Mouse (Mus musculus) B cell, adult 2 months (primary cell): ENCODE measurements around the gene Rbpjl.

Source experiments
- DNase-seq, 2 experiments: peaks; one replicate each; pipeline ENCODE4 v3.0.0; 2022

Gene Rbpjl

GRCm38 (mm10) chr2:164402906-164403305 lies at the start of gene Rbpjl:
Gene Rbpjl, plus strand, starts transcription at chr2:164403141.
- DNase-seq, result peak; percentile 90

- DNase-seq, result no peak
These were observed 49.6 kb upstream of the Rbpjl start for GRCm38 (mm10) chr2:164353356-164353755.

DNA sequence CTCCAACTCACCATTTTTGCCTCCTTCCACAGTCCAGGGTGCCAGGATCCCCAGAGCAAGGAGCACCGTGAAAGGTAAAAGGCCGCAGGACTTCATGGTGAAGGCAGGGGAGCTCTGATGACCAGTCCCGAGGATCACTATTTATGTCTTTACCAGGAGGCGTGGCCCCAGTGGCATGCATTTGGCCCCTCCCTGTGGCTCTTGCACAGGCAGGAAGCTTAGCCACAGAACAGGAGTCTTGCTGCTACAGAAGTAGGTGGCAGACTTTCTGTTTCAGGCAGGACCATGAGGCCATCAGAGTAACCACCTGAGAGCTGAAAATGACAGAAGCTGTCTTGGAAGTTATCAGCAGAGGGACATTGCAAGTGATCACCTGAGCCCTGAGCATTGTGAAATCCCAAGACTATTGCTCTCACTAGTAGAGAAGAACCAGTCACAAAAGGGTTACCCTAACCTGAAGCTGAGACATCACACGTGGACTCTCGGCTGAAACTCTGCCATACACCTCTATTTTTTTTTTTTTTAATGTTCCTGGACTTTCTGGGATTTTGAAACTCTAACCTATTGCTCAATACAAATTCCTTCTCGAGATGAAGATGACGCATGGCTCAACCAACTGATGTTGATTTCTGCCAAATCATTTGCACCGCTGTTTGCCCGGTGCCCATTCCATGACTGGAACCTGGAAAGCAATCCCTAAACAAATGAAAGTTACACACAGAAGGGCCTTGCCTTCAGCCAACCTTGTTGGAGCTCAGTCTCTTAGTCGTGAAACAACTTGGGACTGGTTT lies 46.6 kb upstream of the Rbpjl start:
- DNase-seq, result no peak

GRCm38 (mm10) chr2:164358373-164358772 lies 44.6 kb upstream of the Rbpjl start:
- peak; percentile 43 to 44 for DNase-seq

GRCm38 (mm10) chr2:164359031-164359430 lies 43.9 kb upstream of the Rbpjl start:
- DNase-seq, result no peak

DNA sequence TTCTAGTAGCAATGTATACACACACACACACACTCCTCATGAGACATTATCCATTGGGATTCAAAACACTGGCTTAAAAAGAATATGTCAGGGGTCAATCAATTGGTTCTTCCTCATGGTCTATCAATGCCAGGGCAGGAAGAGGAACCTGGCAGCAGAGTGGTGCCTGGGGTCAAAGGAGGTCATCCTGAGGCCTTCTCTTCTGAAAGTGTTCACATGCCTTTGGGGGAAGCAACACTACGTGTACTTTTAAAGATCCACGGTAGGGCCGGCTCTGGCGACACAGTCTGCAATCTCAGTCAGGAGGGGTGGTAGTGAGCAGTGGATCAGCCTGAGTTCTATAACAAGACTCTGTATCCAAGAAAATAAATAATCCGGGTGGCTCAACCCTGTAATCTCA lies 43.3 kb upstream of the Rbpjl start:
- DNase-seq, result no peak

DNA sequence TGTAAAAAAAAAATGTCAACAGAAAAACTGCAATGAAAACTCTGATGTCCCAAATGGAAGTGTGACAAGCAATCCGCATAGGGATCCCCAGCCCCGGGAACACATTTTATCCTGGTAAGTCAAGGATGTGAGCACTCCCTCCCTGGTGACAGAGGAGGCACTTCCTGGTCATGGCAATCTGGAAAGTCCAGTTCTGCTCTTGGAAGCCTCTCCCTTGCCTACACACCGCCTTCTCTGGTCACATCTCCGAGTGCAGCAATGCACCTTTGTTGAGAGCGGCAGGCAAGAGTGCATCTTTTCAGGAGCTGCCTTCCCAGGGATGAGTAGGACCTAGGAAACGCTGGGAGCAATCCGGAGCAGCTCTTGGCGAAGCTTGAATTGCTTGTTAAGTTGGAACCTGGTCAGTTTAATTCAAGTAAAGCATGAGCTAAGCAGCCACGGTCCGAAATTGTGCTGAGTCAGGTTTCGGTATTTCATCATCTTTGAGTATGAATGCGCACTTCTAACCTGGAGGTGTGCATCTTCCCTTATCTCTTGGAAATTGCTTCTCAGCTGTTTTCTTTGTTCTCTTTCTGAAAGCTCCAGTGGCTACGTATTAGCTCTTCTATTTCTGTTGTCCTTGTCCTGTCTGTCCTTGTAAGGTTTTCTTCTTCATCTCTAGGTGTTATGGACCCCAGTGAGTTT lies 41.8 kb upstream of the Rbpjl start:
- DNase-seq, result no peak

DNA sequence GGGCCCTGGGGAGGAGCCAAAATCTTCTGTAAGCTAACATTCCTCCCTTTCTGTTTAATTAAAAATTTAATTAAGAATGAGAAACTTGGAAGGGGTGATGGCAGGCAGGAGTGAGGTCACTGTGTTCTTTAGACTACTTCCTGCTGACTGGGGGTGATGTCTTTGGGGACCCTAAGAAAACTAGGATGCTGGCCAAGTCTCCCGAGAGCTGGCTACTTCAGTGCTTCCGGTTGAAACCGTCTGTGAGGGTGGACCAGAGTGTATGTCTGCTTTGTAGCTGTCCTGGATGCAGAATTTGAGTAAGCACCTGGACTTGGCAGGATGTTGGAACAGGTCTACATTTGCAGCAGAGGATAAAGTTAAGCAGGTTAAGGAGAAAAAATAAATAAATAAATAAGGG lies 36.0 kb upstream of the Rbpjl start:
- no peak for DNase-seq

GRCm38 (mm10) chr2:164368620-164369105 lies 34.3 kb upstream of the Rbpjl start:
- DNase-seq, result no peak

DNA sequence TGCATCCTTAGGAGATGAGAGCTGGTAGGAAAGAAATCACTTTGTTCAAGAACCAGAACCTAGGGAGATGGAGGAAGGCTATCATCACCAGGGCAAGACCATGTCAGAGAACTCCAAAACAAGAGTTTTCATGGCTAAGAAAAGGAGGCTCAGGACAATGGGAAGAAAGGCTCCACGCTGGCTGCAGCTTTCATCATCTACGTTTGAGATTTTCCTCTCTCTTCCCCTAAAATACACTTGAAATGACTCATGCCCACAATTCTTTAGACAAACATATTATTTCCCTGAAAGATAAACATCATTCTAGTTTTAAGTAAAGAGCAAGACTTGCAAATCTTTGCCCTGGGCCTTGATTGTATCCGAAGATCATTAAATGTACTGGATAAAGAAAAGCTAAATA lies 31.6 kb upstream of the Rbpjl start:
- DNase-seq, result no peak

DNA sequence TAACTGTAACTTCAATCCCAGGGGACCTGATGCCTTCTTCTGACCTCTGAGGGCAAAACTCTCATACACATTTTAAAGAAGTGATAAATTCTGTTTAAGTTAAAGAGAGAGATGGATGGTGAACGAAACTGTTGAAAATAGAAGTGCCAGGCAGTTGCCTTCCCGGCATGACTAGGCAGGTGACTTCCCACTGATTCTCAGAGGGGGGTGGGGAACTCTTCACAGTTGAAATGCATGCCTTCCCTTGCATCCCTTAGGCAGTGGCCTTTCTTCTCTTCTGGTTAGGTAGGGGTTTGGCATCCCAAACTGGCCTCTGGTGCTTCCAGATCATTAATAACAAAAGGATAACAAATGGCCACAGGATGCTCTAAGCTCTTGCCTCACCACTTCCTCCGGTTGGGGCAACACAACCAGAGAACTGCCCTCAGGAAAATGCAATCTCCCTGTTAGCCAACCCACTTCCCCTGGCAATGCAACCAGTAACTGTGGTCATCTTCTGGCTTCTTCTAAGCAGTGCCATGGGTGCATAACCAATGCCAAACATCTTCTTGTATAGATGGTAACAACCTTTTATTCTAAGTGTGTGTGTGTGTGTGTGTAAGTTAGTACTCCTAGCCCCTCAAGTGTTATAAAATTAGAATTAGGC lies 30.4 kb upstream of the Rbpjl start:
- DNase-seq, result no peak

DNA sequence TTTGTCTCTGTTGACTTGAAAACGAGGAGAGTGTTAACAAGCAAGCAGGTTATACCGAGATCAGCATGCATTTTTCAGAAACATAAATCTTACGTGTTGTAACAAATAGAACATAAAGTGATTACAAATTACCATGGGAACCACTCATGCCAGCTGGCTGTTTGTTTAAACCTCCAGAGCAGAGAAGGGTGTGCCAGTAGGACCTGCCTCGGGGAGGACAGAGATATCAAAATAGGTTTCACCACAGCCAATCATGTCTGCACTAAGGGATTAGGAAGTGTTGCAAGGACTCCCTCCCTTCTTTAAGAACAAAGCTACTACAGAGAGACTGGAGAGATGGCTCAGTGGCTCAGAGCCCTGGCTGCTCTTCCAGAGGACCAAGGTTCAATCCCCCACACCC lies 29.8 kb upstream of the Rbpjl start:
- DNase-seq, result no peak

DNA sequence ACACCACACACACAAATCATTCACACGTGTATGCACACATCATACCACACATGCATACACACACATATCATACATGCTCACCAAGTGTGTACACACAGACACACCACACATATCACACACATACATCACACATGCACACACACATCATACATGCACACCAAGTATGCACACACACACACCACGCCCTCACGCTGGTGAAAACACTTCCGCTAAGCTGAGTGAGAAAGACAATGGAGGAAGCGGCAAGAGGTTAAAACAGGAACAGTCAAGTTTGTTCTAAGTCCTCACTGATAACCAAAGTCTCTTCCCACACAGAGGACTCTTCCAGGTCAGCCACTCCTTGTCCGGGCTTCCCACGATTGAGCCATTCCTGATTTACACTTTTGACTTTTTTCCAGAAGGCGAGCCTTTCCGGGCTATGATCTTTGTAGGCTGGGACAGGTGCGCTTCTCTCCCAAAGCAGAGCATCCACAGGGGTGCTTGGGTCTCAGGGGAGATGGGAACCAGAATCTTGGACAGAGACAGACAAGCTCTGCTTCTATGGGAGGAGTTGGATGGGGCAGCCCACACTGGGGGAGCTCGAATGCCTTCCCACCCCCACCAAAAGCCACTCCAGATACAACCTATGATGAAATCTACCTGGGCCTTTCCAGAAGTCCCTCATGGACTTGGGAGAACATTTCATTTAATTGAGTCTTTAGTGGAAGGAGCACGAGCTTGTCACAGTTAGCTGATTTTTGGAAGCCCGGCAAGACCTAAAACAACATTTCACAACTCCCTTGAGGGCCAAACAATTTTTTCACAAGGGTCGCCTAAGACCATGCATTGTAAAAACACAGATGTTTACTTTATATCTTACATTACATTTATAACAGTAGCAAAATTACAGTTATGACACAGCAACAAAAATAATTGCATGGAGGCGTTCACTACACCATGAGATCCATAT lies 25.2 kb upstream of the Rbpjl start:
- DNase-seq, result no peak

GRCm38 (mm10) chr2:164381726-164382125 lies 21.2 kb upstream of the Rbpjl start:
- peak; percentile 53 to 55 for DNase-seq

DNA sequence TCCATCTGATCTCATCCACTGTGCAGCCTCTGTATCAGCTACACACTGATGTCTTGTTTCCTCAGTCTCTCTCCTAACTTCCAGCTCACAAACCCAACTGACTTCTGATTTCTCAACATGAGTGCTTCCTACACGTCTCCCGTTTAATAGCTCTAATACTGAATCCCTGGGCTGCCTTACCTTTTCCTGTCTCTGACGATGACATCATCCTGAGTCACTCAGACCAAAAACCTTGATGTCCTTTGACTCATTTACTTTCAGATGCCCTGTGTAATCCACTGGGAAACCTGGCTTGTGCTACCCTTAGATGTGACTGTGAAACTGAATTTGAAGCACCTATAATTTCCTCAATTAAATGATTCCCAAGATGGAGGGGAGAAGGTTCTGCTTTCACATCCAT lies 20.0 kb upstream of the Rbpjl start:
- DNase-seq, result no peak

- DNase-seq, result no peak
These were observed 19.1 kb upstream of the Rbpjl start for GRCm38 (mm10) chr2:164383656-164384399.

DNA sequence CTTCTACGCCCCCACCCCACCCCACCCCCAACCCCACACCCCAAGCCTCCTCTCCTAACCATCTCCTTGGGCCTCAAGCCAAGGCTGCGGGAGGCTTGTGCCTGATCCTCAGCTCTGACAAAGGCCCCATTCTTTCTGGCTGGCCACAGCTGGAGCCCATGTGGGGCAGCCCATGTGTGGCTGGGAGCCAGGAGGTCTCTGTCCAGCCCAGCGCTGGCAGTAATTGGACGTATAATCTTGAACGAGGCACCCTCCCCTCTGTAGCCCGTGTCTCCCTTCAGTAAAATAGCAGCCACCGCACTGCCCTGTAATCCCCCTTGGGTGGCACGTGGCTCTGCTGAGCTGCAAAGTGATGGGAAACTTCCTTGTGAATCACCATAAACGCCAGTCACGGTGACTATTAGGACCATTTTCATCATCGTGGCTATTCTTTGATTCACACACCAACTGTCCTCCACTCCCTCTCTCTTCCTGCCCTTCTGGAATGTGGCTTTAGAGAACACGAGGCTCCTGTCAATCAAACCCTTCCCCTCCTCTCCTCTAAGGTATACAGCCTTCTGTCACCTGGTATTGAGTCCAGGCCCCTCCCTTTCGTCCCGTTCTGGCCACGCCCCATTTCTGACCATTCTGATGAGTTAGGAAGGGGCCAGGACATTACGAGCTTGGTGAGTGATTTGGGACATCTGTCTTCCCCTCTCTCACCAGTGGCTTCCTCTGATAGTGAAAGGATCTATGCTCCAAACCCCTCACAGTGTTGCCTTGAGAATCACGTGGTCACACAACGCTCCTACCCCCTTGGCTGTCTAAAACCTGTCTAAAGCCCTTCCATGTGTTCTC lies 16.8 kb upstream of the Rbpjl start:
- no peak for DNase-seq

GRCm38 (mm10) chr2:164386953-164387352 lies 16.0 kb upstream of the Rbpjl start:
- DNase-seq, result peak; percentile 80 to 83

DNA sequence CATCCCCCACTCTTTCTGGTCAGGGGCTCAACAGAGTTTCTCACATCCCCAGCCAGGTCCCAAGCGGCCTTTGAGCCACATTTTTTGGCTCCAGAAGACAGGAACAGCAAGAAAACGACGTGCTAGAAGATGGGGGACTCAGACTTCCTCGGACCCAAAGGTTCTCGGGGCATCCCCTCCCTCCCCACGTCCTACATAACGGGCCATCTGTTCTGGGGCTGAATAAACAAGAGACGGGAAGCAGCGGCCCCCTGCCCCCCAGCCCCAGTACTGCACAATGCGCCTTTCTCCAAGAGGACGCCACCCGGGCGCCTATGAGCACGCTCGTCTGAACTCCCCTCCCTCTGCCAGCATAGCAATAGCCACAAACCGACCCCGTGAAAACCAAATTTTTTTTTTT lies 13.9 kb upstream of the Rbpjl start, which contains the start of gene Slpi:
Gene Slpi, minus strand, starts transcription at position 76 of the 400 bp plus-strand sequence.
- no peak for DNase-seq

- DNase-seq, result peak; percentile 92
These were observed 13.4 kb upstream of the Rbpjl start for GRCm38 (mm10) chr2:164389499-164389898.

DNA sequence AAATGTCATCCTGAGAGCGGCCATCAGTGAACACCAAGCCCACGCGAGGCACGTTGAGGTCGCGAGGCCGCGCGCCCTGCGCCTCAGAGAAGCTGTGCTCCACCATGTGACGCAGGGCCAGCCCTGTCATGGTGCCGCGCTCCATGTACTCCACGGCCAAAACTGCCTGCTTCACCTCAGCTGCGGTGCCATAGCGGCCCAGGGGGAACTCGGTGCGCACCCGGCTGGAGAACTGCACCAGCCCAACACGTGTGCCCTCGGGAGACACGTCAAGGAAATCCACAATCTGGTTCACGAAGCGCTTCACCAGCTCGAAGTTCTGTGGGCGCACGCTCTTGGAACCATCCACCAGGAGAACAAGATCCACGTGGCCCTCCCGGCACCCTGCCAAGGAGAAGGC lies 9.8 kb upstream of the Rbpjl start:
- no peak for DNase-seq
